Mouse (Mus musculus): ENCODE data around the gene 1700113H08Rik. TPM values are rescaled to one million over a fixed set of nuclear protein-coding genes. Genes with fewer than 3 reads are reported as not detected.

The 1700113H08Rik gene
- polyA plus RNA-seq (2015; fragmentation: Nextera tagmentation; extraction: Ambion mirVana) = 0.19 and 0.28 TPM in 2 replicates

DNA sequence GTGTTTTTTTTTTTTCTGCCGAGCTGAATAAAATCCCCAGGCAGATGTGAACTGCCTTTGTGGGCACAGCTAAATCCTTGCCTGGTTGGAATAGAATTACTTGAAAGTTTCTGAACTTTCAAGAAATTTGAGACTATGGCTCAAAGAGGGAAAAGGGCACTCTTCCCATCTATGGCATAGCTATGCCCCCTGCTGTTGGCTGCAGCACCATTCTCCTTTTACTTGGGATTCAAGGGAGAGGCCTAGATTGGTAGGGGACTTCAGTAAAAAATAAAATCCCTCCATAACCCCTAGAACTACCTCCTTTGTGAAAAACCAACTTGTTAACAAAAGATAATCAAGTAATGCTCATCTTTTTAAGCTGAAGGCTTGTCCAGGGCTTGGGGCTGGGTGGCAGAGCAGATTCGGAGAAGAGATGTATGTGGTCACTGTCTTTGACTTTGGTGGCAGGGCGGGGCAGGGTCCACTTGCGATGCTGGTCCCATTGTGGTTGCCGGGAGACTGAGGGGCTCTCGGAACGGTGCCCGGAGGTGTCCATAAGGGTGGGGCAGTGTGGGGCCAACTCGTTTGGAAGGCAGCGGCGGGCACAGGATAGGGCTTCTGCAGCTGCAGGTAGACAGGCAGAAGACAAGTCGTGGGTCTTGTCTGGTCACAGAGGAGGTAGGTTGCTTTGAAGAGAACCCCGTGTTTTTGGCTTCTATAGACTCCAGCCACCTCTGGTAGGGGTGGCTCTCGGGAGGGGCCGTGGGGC, at the start of gene 1700113H08Rik:
Gene 1700113H08Rik (plus strand): TSS at position 546 of the 751 bp plus-strand sequence.
- peak within 1 kb of the TSS; percentile 55 for H3K9ac ChIP-seq
- peak within 1 kb of the TSS; percentile 90 for H3K27ac ChIP-seq
- ATAC-seq = no peak
- peak within 1 kb of the TSS; percentile 67 for H3K4me2 ChIP-seq
- 2% methylated on average over 15 of the region's 15 CpGs for WGBS
- peak within 1 kb of the TSS; percentile 42 for H3K4me3 ChIP-seq
- 0 out of 2 replicates have a peak, but pooled peaks cover 5% of the 10 kb centered on the region for H3K27me3 ChIP-seq
- H3K9me3 ChIP-seq (replicated peaks) = no peaks in the 10 kb centered on the region
- no peaks in the 10 kb centered on the region for H3K36me3 ChIP-seq (ENCODE audit: poor library complexity, severe bottlenecking)
- peaks cover 26% of the 10 kb centered on the region for H3K4me1 ChIP-seq

DNA sequence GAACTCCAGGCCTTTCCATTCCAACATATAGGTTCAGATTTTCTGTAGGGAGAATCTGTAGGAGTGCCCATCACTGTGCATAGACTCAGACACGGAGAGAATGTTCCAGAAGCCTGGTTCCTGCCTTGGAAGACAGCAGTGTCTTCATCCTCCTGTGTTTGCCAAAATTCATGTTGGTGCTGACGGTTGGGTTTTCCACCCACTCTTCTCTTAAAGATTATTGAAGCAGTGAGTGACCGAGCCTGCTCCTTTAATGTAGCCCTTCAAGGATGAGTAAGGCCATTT, 49.7 kb upstream of the 1700113H08Rik start:
- Histone ChIP-seq H3K27me3 (no peaks in the 10 kb centered on the region), H3K4me2 (no peak overlapping the region), H3K4me3 (no peak overlapping the region), H3K4me1 (no peaks in the 10 kb centered on the region), H3K27ac (no peak overlapping the region), H3K9me3 (replicated peaks) (no peaks in the 10 kb centered on the region), H3K9ac (no peak overlapping the region), H3K36me3 (ENCODE audit: poor library complexity, severe bottlenecking) (no peaks in the 10 kb centered on the region)
- WGBS = 89% methylated on average over 3 of the region's 3 CpGs
- no peak for ATAC-seq

DNA sequence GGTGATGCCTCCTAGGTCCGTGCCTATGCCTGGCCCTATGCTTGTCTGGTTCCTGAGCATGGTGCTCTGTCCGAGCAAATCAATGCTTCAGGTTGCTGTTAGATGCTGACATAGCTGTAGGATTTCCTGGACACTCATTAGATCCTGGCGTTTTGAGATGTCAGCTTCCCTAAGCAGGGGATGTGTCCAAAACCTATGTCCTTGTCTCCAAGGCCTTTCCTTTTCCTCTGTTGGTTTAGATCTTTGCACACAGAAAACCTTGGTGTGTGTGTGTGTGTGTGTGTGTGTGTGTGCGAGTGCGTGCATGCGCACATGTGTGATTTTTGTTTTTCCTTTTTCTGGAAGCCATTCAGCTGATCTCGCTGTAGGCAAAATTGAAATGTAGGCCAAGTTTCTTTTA, 45.8 kb upstream of the 1700113H08Rik start:
- H3K4me2 ChIP-seq = no peak overlapping the region
- 95% methylated on average over 7 of the region's 7 CpGs for WGBS
- no peaks in the 10 kb centered on the region for H3K27me3 ChIP-seq
- H3K4me3 ChIP-seq = no peak overlapping the region
- ATAC-seq = no peak
- no peak overlapping the region for H3K9ac ChIP-seq
- H3K9me3 ChIP-seq (replicated peaks) = no peaks in the 10 kb centered on the region
- H3K4me1 ChIP-seq = peaks cover 13% of the 10 kb centered on the region
- H3K27ac ChIP-seq = no peak overlapping the region
- H3K36me3 ChIP-seq (ENCODE audit: poor library complexity, severe bottlenecking) = no peaks in the 10 kb centered on the region

DNA sequence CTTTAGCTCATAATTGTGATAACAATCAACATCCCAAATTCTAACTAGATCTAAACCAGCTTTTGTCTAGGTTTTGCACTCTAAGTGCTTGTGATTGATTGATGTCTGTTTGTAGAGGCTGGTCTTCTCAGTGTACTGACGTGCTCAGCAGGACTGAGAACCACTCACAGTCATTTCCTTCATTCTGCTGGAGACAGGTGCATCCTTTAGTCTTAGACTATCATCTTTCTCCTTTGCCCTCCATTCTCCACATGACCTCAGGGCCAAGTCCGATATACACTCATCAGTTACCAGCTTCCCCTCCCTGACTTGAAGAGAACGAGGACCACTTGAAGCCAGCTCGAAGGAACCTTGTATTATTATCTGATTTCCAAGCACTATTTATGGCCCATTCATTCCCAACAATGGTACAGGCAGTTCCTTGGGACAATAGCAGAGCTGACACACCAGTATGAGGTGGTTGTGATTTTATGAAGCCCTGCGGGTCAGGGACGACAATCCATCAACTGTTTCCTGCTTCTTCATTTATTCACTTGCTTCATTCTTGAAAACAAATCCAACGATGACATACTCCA, 43.4 kb upstream of the 1700113H08Rik start:
- 81% methylated on average over 7 of the region's 7 CpGs for WGBS
- Histone ChIP-seq H3K36me3 (ENCODE audit: poor library complexity, severe bottlenecking) (no peaks in the 10 kb centered on the region), H3K4me1 (peaks cover 15% of the 10 kb centered on the region), H3K4me3 (no peak overlapping the region), H3K9me3 (replicated peaks) (no peaks in the 10 kb centered on the region), H3K27ac (no peak overlapping the region), H3K9ac (no peak overlapping the region), H3K4me2 (no peak overlapping the region), H3K27me3 (0 out of 2 replicates have a peak, but pooled peaks cover 2% of the 10 kb centered on the region)
- no peak for ATAC-seq

DNA sequence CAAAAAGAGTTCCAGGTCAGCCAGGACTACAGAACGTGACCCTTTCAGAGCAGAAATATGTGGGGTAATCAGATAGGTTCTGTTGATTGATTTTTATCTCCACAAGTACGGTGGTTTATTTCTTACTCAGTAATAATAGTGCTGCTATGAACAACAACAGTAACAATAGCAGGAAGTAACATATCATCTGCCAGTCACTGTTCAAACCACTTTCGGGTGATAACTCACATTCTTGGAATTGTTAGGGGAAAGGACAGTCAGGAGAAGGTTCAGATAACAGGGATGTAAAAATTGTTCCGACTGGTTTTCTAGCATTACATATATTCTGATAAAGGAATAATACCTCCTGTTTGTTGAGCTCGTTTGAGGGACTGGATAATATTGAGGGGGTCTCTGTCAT, 42.4 kb upstream of the 1700113H08Rik start:
- Histone ChIP-seq H3K4me2 (no peak overlapping the region), H3K36me3 (ENCODE audit: poor library complexity, severe bottlenecking) (no peaks in the 10 kb centered on the region), H3K4me3 (no peak overlapping the region), H3K27me3 (0 out of 2 replicates have a peak, but pooled peaks cover 2% of the 10 kb centered on the region), H3K27ac (no peak overlapping the region), H3K9ac (no peak overlapping the region), H3K9me3 (replicated peaks) (no peaks in the 10 kb centered on the region), H3K4me1 (peaks cover 16% of the 10 kb centered on the region)
- ATAC-seq = no peak
- 77% methylated on average over 5 of the region's 5 CpGs for WGBS

DNA sequence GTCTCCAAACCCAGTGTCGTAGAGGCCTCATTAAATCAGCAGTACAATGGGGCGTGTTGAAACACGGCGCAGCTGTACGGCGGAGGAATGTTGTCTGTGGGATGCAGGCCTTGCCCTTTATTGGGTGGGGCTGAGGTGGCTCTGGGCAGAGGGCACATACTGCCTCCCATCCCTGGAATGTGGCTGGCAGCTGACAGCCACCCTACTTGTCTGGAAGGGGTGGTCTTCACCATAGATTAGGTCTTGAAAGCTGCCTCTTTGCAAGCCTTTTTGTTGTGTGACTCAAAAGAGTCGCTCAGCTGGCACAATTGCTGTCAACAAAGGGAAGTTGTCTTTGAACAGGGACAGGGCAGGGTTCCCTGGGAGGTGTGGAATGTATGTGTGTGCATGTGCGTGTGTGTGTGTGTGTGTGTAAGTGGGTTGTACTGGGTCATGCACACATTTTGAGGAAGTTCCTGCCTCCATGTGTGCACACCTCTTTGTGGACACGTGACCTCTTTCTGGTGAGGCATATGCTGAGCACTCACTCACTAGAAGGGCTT, 41.6 kb upstream of the 1700113H08Rik start:
- peak; percentile 63 for ATAC-seq
- Histone ChIP-seq H3K4me2 (peak overlapping the region; percentile 13; the same call in 1 of the 2 replicates), H3K27ac (no peak overlapping the region), H3K36me3 (ENCODE audit: poor library complexity, severe bottlenecking) (no peaks in the 10 kb centered on the region), H3K9me3 (replicated peaks) (no peaks in the 10 kb centered on the region), H3K4me3 (no peak overlapping the region), H3K4me1 (peaks cover 16% of the 10 kb centered on the region), H3K9ac (no peak overlapping the region), H3K27me3 (0 out of 2 replicates have a peak, but pooled peaks cover 2% of the 10 kb centered on the region)
- WGBS = 10% methylated on average over 9 of the region's 9 CpGs

DNA sequence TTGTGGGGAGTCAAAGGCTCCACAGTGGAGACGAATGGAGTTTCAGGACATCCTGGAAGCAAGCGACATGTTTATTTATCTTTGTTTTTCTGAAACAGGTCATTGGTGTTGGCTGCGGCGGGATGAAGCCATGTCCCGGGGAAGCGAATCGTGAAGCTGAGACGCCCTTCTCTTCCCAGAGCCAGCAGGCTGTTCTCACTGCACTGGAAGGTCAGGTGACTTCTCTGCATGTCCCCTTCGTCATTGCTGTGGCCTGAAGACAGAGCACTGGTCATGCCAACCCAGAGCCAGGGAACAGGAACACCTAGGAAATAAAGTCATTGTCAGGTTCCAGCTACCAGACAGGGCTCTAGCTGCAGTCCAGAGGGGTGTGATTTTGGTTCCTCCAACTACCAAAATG, 39.0 kb upstream of the 1700113H08Rik start:
- no peak overlapping the region for H3K9ac ChIP-seq
- no peak for ATAC-seq
- WGBS = 83% methylated on average over 9 of the region's 9 CpGs
- H3K9me3 ChIP-seq (replicated peaks) = no peaks in the 10 kb centered on the region
- H3K4me3 ChIP-seq = no peak overlapping the region
- no peak overlapping the region for H3K27ac ChIP-seq
- H3K27me3 ChIP-seq = 0 out of 2 replicates have a peak, but pooled peaks cover 2% of the 10 kb centered on the region
- no peaks in the 10 kb centered on the region for H3K36me3 ChIP-seq (ENCODE audit: poor library complexity, severe bottlenecking)
- peaks cover 16% of the 10 kb centered on the region for H3K4me1 ChIP-seq
- no peak overlapping the region for H3K4me2 ChIP-seq

DNA sequence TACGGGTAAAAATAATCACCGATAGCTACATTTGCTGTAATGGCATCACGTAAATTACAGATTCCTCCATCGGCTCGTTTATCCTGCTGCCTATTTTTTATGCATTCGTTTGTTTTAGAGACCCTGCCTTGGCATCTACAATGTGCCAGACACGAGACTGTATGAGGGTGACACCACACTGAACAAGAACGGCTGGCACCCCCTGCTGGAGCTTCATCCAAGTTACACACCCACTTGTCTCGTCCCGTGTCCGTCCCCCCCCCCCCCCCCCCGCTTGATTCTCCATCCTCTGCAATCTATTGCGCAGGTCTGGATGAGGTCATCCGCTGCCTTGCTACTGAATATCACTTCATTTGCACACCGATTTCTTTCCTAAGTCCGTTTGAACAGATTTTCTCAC, 37.1 kb upstream of the 1700113H08Rik start:
- Histone ChIP-seq H3K9me3 (replicated peaks) (no peaks in the 10 kb centered on the region), H3K4me1 (peaks cover 14% of the 10 kb centered on the region), H3K27ac (no peak overlapping the region), H3K9ac (no peak overlapping the region), H3K27me3 (0 out of 2 replicates have a peak, but pooled peaks cover 2% of the 10 kb centered on the region), H3K36me3 (ENCODE audit: poor library complexity, severe bottlenecking) (no peaks in the 10 kb centered on the region), H3K4me3 (no peak overlapping the region), H3K4me2 (no peak overlapping the region)
- WGBS = 63% methylated on average over 12 of the region's 16 CpGs
- ATAC-seq = peak; percentile 48; the same call in 1 of the 2 replicates

DNA sequence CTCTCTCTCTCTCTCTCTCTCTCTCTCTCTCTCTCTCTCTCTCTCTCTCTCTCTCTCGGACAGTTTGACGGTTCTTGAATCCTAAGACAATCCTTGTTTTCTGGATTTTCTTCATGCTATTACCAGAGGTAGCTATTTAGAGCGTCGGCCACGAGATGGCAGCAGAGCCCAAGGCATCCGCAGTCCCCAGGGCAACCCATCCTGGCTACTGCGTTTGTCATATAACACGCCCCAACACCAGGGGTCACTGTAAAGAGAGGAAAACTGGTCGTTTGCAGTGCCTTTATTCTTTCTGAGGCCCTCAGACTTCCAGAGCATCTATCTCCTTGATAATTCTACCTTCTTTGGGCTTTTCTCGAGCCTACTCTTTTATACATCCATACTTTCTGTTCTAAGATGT, 33.0 kb upstream of the 1700113H08Rik start:
- no peaks in the 10 kb centered on the region for H3K9me3 ChIP-seq (replicated peaks)
- ATAC-seq = peak; percentile 93
- no peaks in the 10 kb centered on the region for H3K36me3 ChIP-seq (ENCODE audit: poor library complexity, severe bottlenecking)
- no peak overlapping the region for H3K9ac ChIP-seq
- no peak overlapping the region for H3K27ac ChIP-seq
- H3K4me3 ChIP-seq = no peak overlapping the region
- WGBS = 5% methylated on average over 9 of the region's 10 CpGs
- no peak overlapping the region for H3K4me2 ChIP-seq
- no peaks in the 10 kb centered on the region for H3K4me1 ChIP-seq
- no peaks in the 10 kb centered on the region for H3K27me3 ChIP-seq

DNA sequence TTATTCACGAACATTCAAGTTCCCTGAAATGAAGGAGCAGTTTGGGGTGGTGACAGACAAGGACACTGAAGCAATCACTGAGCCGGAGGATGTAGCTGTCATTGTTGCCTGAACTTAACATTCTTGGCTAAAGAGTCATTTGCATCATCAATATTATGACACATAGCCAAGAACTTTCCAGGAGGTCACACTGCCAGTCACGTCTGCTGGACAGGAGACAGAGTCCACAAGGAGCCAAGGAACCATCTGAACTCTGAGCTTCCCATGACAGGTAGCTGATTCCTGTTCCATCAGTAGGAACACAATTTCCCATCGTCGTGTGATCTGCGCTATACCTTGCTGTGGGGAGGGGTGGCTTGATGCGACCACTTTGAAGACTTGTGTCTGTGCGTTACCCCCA, 25.1 kb upstream of the 1700113H08Rik start:
- H3K36me3 ChIP-seq (ENCODE audit: poor library complexity, severe bottlenecking) = no peaks in the 10 kb centered on the region
- H3K4me1 ChIP-seq = peaks cover 23% of the 10 kb centered on the region
- H3K9me3 ChIP-seq (replicated peaks) = no peaks in the 10 kb centered on the region
- H3K4me2 ChIP-seq = no peak overlapping the region
- H3K9ac ChIP-seq = no peak overlapping the region
- no peak overlapping the region for H3K4me3 ChIP-seq
- H3K27ac ChIP-seq = no peak overlapping the region
- H3K27me3 ChIP-seq = no peaks in the 10 kb centered on the region
- no peak for ATAC-seq
- WGBS = 91% methylated on average over 8 of the region's 8 CpGs

DNA sequence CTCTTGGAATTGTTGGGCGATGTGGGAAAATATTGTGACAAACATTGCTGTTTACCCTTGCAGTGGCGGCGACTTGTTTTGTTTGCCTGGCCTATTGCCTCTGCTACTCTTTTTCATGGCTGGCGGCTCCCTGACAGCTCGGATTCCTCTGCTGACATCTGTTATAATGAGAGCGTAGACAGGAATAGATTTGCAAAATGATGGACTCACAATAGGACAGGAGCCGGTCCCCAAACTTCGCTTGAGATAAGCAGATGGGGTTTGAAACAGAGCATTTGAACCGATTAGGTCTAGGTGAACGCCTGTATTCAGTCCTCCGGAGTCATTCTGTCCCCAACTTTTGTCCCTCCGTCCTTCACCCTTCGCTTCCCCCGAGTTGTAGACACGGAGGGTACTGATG, 22.0 kb upstream of the 1700113H08Rik start:
- Histone ChIP-seq H3K36me3 (ENCODE audit: poor library complexity, severe bottlenecking) (no peaks in the 10 kb centered on the region), H3K9ac (no peak overlapping the region), H3K27ac (no peak overlapping the region), H3K9me3 (replicated peaks) (no peaks in the 10 kb centered on the region), H3K4me2 (peak overlapping the region; percentile 30), H3K4me1 (peaks cover 27% of the 10 kb centered on the region), H3K4me3 (no peak overlapping the region), H3K27me3 (no peaks in the 10 kb centered on the region)
- WGBS = 27% methylated on average over 15 of the region's 15 CpGs
- ATAC-seq = peak; percentile 54

DNA sequence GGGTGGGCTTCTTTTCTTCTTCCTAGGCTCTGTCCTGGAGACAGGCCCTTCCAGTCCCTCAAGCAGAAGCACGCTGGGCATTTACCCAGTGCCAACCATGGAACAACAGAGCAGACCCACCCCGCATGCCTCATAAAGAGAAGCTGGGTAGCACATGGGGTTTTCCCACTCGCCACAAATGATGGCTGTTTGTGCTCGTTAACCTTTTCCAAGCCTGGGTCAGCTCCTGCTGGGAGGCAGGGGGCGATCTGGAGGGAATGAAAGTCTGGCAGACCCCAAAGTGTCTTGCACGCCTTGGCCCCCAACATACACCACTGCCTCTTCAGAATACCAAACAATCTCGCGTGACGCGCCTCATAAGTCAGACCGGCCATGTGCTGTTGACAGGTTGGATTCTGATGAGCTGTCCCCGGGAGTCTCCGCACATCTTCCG, 21.6 kb upstream of the 1700113H08Rik start:
- Histone ChIP-seq H3K27me3 (no peaks in the 10 kb centered on the region), H3K36me3 (ENCODE audit: poor library complexity, severe bottlenecking) (no peaks in the 10 kb centered on the region), H3K27ac (no peak overlapping the region), H3K9ac (no peak overlapping the region), H3K4me3 (no peak overlapping the region), H3K9me3 (replicated peaks) (no peaks in the 10 kb centered on the region), H3K4me1 (peaks cover 31% of the 10 kb centered on the region), H3K4me2 (peak overlapping the region; percentile 30)
- 40% methylated on average over 14 of the region's 14 CpGs for WGBS
- ATAC-seq = peak; percentile 68

Measured in forebrain, embryonic 13.5 days (tissue).